Mouse (Mus musculus) CH12.LX (cell line): ENCODE measurements around the gene Hdlbp.

Experiments
- CTCF ChIP-seq, 2 experiments: IDR thresholded peaks in 1 of 2; conservative IDR thresholded peaks in 1 of 2; 2 replicates each; pipeline ENCODE4 v1.5.1; 2011 to 2012; ENCODE audit warnings: low read depth in 2 of 2, low read length in 2 of 2, improper control_type of control experiment in 1 of 2, inconsistent platforms in 1 of 2, mild to moderate bottlenecking in 1 of 2, moderate library complexity in 1 of 2
- EP300 ChIP-seq: IDR thresholded peaks from 2 replicates; pipeline ENCODE4 v1.6.1; 2011; ENCODE audit warnings: low read length, improper control_type of control experiment
- GABPA ChIP-seq: IDR thresholded peaks from 2 replicates; pipeline ENCODE4 v1.6.1; 2012; ENCODE audit warnings: low read depth, low read length, improper control_type of control experiment, inconsistent platforms; ENCODE audit not compliant: insufficient replicate concordance
- HCFC1 ChIP-seq: IDR thresholded peaks from 2 replicates; pipeline ENCODE4 v1.6.1; 2012; ENCODE audit warnings: low read depth, mild to moderate bottlenecking, inconsistent platforms, low read length, improper control_type of control experiment
- POLR2A ChIP-seq: IDR thresholded peaks from 2 replicates; pipeline ENCODE4 v1.6.1; 2011; ENCODE audit warnings: low read depth, mild to moderate bottlenecking, improper control_type of control experiment, low read length
- SIN3A ChIP-seq: IDR thresholded peaks from 2 replicates; pipeline ENCODE4 v1.6.1; 2012; ENCODE audit warnings: low read length, improper control_type of control experiment, inconsistent platforms
- TBP ChIP-seq: conservative IDR thresholded peaks from 2 replicates; pipeline ENCODE4 v1.6.1; 2011; ENCODE audit warnings: low read depth, low read length, improper control_type of control experiment
- TCF12 ChIP-seq: IDR thresholded peaks from 2 replicates; pipeline ENCODE4 v1.6.1; 2014; ENCODE audit warnings: low read depth, mild to moderate bottlenecking, inconsistent platforms, low read length, improper control_type of control experiment
- USF1 ChIP-seq: IDR thresholded peaks from 2 replicates; pipeline ENCODE4 v1.6.1; 2014; ENCODE audit warnings: low read depth, mild to moderate bottlenecking, inconsistent platforms, low read length, improper control_type of control experiment

DNA sequence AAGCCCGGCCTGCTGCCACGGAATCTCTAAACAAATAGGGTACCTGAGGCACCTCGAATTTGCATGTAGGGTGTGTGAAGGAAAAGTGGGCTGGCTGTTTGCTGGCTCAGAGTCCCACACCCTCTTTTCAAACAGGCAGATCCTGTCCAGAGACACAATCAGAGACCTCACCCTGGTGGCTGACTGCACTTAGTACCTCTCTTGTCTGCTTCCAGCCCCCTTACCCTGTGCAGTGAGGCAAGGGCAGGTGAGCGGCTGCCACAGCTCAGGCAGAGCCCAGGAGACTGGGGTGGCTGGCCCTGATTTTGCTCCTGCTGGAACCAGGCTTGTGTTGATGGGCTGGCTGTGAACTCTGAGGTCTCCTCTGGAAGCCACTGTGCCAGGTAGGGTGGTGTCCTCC is 105.0 kb downstream of the Hdlbp start, which contains the start of gene Ano7:
- TF ChIP-seq TCF12 (no peak), CTCF (conservative IDR thresholded peaks at IDR 0.05 in 1 of 2, IDR thresholded peaks at IDR 0.05 in 1 of 2; ENCODE audit: low read depth in 2 of 2, low read length in 2 of 2) (no peak), POLR2A (no peak), GABPA (no peak), EP300 (no peak), HCFC1 (no peak), USF1 (no peak), SIN3A (no peak), TBP (no peak)
